Mouse (Mus musculus): ENCODE results near the gene Trim17. TPM values are rescaled to one million over a fixed set of nuclear protein-coding genes. Genes with fewer than 3 reads are reported as not detected.

Gene Trim17
- polyA plus RNA-seq, 1 experiment, result not detected

DNA sequence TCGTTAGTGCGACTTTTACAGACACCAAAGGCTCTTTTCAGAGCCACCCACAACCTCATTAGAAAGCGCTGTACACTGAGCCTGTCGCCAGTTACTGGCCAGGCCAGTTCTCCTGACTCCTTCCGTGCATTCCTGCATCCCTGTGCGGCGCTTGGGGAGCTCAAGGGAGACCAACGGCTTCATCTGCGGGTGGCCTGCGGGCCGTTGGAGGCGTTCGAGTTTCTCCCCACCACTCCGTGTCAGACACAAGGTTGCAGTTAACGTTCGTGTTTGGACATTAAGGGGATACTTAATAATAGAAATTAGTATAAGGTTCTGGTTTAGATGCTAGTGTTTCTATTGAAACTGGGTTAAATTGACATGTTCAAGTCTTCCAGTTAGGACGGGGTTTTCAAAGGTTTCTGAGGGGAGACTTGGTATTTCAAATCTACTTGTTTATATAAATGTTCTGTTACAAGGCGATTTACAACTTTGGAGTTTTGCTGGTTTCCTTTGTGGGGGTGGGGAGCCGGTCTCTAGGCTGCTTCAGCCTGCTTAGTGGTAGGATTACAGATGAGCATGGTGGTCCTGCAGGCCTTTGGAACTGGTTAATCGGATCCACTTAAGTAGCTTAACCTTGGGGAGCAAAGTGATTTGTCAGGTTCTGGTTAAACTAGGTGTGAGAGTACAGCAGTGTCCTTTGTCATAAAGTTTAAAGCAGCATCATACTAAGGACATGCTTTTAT is 820 bp downstream of the Trim17 start:
- H3K4me3 ChIP-seq (ENCODE audit: insufficient read depth, low read depth, low read length), result peak overlapping the region; percentile 91
- peak overlapping the region; percentile 84 for H3K27ac ChIP-seq (replicated peaks; ENCODE audit: low read depth, low read length)
- peaks cover 8% of the 10 kb centered on the region; the same call in 1 of the 2 replicates for H3K4me1 ChIP-seq (ENCODE audit: control insufficient read depth, insufficient read depth, insufficient read length, low read length)

GRCm38 (mm10) chr11:58955868-58956257 is 1.4 kb downstream of the Trim17 start:
- Histone ChIP-seq H3K27ac (replicated peaks; ENCODE audit: low read depth, low read length) (no peak overlapping the region), H3K4me3 (ENCODE audit: insufficient read depth, low read depth, low read length) (peak overlapping the region; percentile 91)

DNA sequence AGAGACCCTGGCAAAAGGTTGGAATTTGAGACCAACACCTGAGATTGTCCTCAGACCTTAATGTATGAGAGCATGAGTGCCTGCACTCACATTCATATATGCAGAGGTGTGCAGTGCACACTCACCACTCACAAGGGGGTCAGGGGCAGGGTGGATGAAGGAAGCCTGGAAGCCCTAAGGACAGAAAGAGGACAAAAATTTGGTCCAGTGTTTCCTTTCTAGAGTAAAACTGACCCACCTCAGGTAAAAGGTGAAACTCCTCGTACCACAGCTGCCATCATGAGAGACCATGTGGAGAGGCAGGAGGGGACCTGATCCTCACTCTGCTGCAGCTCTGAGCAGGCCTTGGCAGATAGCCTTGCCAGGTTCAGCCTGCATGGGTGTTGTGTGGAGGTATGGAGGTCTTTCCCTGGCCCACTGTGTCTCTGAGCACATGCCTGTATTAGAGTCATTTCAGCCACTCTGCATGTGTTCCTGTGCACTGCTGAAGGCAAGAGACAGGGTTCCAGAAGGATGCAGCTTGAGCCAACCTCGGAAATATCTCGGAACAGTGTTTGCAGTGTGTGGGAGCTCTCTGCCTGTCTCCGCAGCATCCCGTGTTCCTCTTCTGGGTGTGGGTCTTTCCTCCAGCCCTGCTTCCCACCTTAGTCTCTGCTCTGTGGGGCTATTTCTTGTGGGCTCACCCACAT is 2.9 kb downstream of the Trim17 start:
- Histone ChIP-seq H3K4me3 (ENCODE audit: insufficient read depth, low read depth, low read length) (peak overlapping the region; percentile 9; the same call in 1 of the 2 replicates), H3K27ac (replicated peaks; ENCODE audit: low read depth, low read length) (no peak overlapping the region), H3K4me1 (ENCODE audit: control insufficient read depth, insufficient read depth, insufficient read length, low read length) (peaks cover 8% of the 10 kb centered on the region; the same call in 1 of the 2 replicates)

More at GRCm38 (mm10) chr11:58955868-58956257, 1.4 kb downstream of the Trim17 start:
- peaks cover 8% of the 10 kb centered on the region; the same call in 1 of the 2 replicates for H3K4me1 ChIP-seq (ENCODE audit: control insufficient read depth, insufficient read depth, insufficient read length, low read length)

DNA sequence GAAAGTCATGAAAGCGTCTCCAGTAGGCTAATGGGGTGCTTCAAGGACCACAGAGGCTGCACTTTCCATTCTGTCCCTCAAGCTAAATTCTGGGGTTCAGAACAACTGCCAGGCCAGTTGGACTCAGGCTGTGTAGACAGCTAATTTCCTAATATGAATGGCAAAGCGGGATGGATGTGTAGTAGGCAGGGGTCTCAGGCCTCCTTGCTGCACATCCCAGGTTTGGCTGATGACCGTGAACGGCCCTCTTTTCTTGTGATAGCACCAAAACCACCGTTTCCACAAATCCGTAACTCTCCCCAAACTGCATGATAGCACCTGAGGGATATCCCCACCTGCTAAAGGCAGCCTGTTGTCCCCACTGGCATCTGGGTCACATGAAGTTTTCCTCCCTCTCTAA is 4.1 kb downstream of the Trim17 start:
- Histone ChIP-seq H3K4me1 (ENCODE audit: control insufficient read depth, insufficient read depth, insufficient read length, low read length) (peaks cover 8% of the 10 kb centered on the region; the same call in 1 of the 2 replicates), H3K4me3 (ENCODE audit: insufficient read depth, low read depth, low read length) (no peak overlapping the region), H3K27ac (replicated peaks; ENCODE audit: low read depth, low read length) (no peak overlapping the region)

DNA sequence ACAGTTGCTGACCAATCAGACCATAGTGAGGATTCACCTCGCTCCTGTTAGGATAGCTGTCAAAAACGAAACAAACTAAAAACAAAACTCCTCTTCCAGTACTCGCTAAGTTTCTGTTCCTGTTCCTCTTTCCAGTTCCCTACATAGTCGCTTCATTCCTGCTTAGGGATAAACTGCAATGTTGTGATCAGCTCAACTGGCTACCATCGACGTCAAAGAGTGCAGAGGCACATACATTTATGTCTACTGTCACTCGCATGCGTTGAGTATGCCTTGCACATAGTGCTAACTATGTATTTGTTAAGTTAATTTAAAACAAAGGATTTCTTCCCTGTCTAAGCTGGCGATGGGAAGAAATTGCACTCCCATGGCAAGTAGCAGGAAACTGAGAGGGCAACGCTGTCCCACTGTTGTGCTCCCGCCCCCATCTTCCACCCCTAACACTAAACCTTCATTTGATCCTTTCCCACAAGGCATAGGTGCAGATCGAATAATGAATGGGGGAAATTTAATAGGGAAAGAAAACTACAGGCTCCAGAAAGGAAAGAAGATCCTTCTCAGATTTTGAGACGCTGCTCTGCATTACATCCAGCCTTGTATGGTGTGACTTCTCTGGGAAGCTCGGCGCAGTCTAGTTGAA is 4.8 kb downstream of the Trim17 start:
- H3K4me3 ChIP-seq (ENCODE audit: insufficient read depth, low read depth, low read length), result 0 out of 2 replicates have a peak overlapping the region, but pooled peaks have one; percentile 1

DNA sequence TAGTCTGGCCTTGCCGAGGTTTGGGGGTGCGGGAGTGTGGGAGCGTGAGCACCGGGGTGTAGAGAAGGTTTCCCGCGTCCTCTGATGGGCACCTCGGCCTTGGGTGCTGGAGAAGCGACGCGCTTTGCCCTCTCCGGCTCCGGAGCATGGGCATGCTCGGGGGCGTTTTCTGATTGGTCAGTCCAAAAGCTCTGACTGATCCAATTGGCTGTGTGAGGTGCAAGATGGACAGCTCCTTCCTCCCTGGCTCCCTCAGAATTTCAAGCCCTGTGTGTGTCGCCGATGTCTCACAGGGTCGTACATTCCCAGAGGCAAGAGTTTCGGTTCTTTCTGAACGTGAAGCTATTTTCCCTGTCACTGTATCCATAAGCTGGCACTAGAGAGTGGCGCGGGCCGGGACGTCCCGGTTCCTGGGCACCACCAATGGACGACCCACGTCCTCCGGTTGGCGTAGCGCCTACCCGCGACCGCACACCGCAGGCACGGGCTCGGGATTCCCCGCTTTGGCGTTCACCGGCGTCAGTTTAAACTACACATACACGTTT is 5.5 kb downstream of the Trim17 start:
- H3K4me3 ChIP-seq (ENCODE audit: insufficient read depth, low read depth, low read length), result peak overlapping the region; percentile 90
- H3K4me1 ChIP-seq (ENCODE audit: control insufficient read depth, insufficient read depth, insufficient read length, low read length), result peaks cover 8% of the 10 kb centered on the region; the same call in 1 of the 2 replicates
- H3K27ac ChIP-seq (replicated peaks; ENCODE audit: low read depth, low read length), result no peak overlapping the region

More for the DNA sequence above, 4.8 kb downstream of the Trim17 start:
- Histone ChIP-seq H3K27ac (replicated peaks; ENCODE audit: low read depth, low read length) (0 out of 2 replicates have a peak overlapping the region, but pooled peaks have one; percentile 43), H3K4me1 (ENCODE audit: control insufficient read depth, insufficient read depth, insufficient read length, low read length) (peaks cover 8% of the 10 kb centered on the region; the same call in 1 of the 2 replicates)

- Histone ChIP-seq H3K27ac (replicated peaks; ENCODE audit: low read depth, low read length) (no peak overlapping the region), H3K4me3 (ENCODE audit: insufficient read depth, low read depth, low read length) (no peak overlapping the region), H3K4me1 (ENCODE audit: control insufficient read depth, insufficient read depth, insufficient read length, low read length) (peaks cover 8% of the 10 kb centered on the region; the same call in 1 of the 2 replicates)
Measured at GRCm38 (mm10) chr11:58961364-58962177, 7.1 kb downstream of the Trim17 start.

DNA sequence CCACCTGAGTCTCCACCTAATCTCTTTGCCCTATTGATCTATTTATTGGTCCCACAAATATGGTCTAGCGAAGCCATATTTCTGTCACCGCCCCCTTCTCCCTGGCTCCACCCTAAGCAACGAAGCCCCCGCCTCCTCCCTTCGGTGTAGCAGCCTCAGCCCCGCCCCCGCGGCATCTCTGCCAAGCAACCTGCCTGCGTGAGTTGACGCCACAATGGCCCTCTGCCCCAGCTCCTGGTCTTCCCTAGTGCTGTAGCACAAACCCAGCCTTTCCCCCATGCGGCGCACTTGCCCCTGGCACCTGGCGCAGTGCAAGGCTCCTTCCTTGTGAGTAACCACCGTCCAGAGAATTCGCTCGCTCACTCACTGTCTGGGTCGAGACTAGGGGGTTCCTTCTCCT is 9.1 kb downstream of the Trim17 start:
- no peak overlapping the region for H3K4me3 ChIP-seq (ENCODE audit: insufficient read depth, low read depth, low read length)
- no peak overlapping the region for H3K27ac ChIP-seq (replicated peaks; ENCODE audit: low read depth, low read length)
- no peaks in the 10 kb centered on the region for H3K4me1 ChIP-seq (ENCODE audit: control insufficient read depth, insufficient read depth, insufficient read length, low read length)

- Histone ChIP-seq H3K4me1 (ENCODE audit: control insufficient read depth, insufficient read depth, insufficient read length, low read length) (no peaks in the 10 kb centered on the region), H3K4me3 (ENCODE audit: insufficient read depth, low read depth, low read length) (no peak overlapping the region)
Measured at GRCm38 (mm10) chr11:58964216-58964615, 9.7 kb downstream of the Trim17 start.

DNA sequence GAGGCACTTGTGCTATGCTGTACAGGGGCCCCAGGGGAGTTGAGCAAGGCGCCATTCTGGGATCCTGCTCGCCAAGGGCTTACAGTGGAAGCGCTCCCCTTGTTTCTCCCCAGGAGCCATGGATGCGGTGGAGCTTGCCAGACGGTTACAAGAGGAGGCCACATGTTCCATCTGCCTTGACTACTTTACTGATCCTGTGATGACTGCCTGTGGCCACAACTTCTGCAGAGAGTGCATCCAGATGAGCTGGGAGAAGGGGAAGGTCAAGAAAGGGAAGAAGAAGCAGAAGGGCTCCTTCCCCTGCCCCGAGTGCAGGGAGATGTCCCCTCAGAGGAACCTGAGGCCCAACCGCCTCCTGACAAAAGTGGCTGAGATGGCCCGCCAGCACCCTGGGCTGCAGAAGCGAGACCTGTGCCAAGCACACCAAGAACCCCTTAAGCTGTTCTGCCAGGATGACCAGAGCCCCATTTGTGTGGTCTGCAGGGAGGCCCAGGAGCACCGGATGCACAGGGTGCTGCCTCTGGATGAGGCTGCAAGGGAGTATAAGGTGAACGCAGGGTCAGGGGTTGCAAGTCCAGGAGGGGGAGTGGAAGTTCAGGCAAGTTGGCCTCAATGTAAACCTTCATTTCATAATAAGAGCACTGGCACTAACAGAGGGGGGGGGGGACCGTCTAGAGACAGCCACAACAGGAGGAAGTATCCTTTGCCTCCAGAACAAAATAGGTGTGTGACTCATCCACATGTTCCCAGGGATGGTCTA is 10.7 kb downstream of the Trim17 start:
- no peaks in the 10 kb centered on the region for H3K4me1 ChIP-seq (ENCODE audit: control insufficient read depth, insufficient read depth, insufficient read length, low read length)
- H3K27ac ChIP-seq (replicated peaks; ENCODE audit: low read depth, low read length), result no peak overlapping the region
- no peak overlapping the region for H3K4me3 ChIP-seq (ENCODE audit: insufficient read depth, low read depth, low read length)

More at GRCm38 (mm10) chr11:58964216-58964615, 9.7 kb downstream of the Trim17 start:
- no peak overlapping the region for H3K27ac ChIP-seq (replicated peaks; ENCODE audit: low read depth, low read length)

DNA sequence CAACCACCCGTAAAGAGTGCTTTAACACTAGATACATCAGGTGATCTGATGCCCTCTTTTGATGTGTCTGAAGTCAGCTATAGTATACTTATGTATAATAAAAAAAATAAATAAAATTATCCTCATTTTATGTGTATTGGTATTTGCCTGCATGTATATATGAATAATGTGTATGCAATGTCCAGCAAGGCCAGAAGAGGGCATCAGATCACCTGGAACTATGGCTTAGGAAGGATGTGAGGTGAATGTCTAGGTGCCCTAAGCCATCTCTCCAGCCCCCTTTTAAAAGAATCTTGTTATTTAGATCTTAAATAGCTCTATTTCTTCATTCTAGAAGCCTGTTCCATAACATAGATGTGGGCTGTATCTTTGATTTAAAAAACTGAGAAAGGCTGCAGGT is 12.9 kb downstream of the Trim17 start:
- Histone ChIP-seq H3K27ac (replicated peaks; ENCODE audit: low read depth, low read length) (no peak overlapping the region), H3K4me3 (ENCODE audit: insufficient read depth, low read depth, low read length) (no peak overlapping the region)

DNA sequence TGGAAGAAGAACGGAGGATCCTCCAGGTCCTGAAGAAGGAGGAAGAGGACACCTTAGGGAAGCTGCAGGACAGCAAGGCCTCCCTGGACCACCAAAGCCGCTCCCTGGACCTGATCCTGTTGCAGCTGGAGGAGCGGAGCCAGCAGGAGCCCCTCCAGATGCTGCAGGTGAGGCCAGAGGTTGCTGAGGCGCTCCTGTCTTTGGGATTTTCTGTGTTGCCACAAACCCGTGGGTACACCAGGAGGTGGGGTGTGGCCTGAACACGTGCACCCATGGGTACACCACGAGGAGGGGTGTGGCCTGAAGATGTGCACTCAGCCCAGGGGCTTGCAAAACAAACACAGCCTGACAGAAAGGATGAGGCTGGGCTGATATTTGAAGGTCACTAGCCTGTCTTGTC is 14.1 kb downstream of the Trim17 start:
- H3K27ac ChIP-seq (replicated peaks; ENCODE audit: low read depth, low read length), result no peak overlapping the region
- H3K4me1 ChIP-seq (ENCODE audit: control insufficient read depth, insufficient read depth, insufficient read length, low read length), result no peaks in the 10 kb centered on the region
- no peak overlapping the region for H3K4me3 ChIP-seq (ENCODE audit: insufficient read depth, low read depth, low read length)

More for the DNA sequence above, 12.9 kb downstream of the Trim17 start:
- H3K4me1 ChIP-seq (ENCODE audit: control insufficient read depth, insufficient read depth, insufficient read length, low read length), result no peaks in the 10 kb centered on the region

- Histone ChIP-seq H3K4me3 (ENCODE audit: insufficient read depth, low read depth, low read length) (no peak overlapping the region), H3K27ac (replicated peaks; ENCODE audit: low read depth, low read length) (no peak overlapping the region), H3K4me1 (ENCODE audit: control insufficient read depth, insufficient read depth, insufficient read length, low read length) (no peaks in the 10 kb centered on the region)
Measured at GRCm38 (mm10) chr11:58969027-58969426, 14.5 kb downstream of the Trim17 start.

GRCm38 (mm10) chr11:58969659-58970058 is 15.2 kb downstream of the Trim17 start:
- H3K4me3 ChIP-seq (ENCODE audit: insufficient read depth, low read depth, low read length), result no peak overlapping the region
- no peaks in the 10 kb centered on the region for H3K4me1 ChIP-seq (ENCODE audit: control insufficient read depth, insufficient read depth, insufficient read length, low read length)
- H3K27ac ChIP-seq (replicated peaks; ENCODE audit: low read depth, low read length), result no peak overlapping the region
